10 mouse cellular contexts compared by ENCODE assay signal in genomic region chr7:120503891-120504662, GRCm38 (mm10).
DNase-seq lines count a peak whose midpoint lies in the region; ATAC-seq and TF ChIP-seq lines count a peak whose summit lies in the region.
"Had no signal": no experiment of that assay in that cellular context is flagged by ENCODE, and none has a peak within 500 bp of the region (broad histone marks: within the 10 kb centered on the region; RNA-seq: fewer than 3 reads in every experiment).

No protein-coding gene starts in this region.

- peak overlapping the region; percentile 69 for H3K9ac ChIP-seq in heart, embryonic 13.5 days
- H3K9ac ChIP-seq in ES-E14 (ENCODE audit: insufficient read depth, low read depth, low read length, poor library complexity, severe bottlenecking), result no peak overlapping the region
- H3K9ac ChIP-seq in forebrain, embryonic 15.5 days (replicated peaks), result peak overlapping the region; percentile 60
- no peak overlapping the region for H3K9ac ChIP-seq in liver, embryonic 15.5 days

- peak overlapping the region; percentile 77 for H3K4me2 ChIP-seq in heart, embryonic 13.5 days
- peak overlapping the region; percentile 80 for H3K4me2 ChIP-seq in forebrain, embryonic 15.5 days (replicated peaks)
- 0 out of 2 replicates have a peak overlapping the region, but pooled peaks have one; percentile 32 for H3K4me2 ChIP-seq in liver, embryonic 15.5 days

- H3K27me3 ChIP-seq in heart, embryonic 13.5 days (replicated peaks), result no peaks in the 10 kb centered on the region
- H3K27me3 ChIP-seq in forebrain, embryonic 15.5 days, result no peaks in the 10 kb centered on the region
- H3K27me3 ChIP-seq in liver, embryonic 15.5 days, result peaks cover 4% of the 10 kb centered on the region; the same call in 1 of the 2 replicates

- no peak overlapping the region for H3K27ac ChIP-seq in heart, embryonic 13.5 days (replicated peaks)
- no peak overlapping the region for H3K27ac ChIP-seq in ES-E14 (ENCODE audit: insufficient read depth, low read depth, low read length, poor library complexity, severe bottlenecking)
- no peak overlapping the region for H3K27ac ChIP-seq in forebrain, embryonic 15.5 days (replicated peaks)
- H3K27ac ChIP-seq in liver, embryonic 15.5 days (replicated peaks), result no peak overlapping the region

- intact Hi-C loops in heart, postnatal 36 days (cut with DNase I), result no loop called here

- no peaks in the 10 kb centered on the region for H3K36me3 ChIP-seq in heart, embryonic 13.5 days
- H3K36me3 ChIP-seq in ES-E14 (ENCODE audit: control insufficient read depth, insufficient read depth, low read length, poor library complexity, severe bottlenecking), result no peaks in the 10 kb centered on the region
- no peaks in the 10 kb centered on the region for H3K36me3 ChIP-seq in forebrain, embryonic 15.5 days
- no peaks in the 10 kb centered on the region for H3K36me3 ChIP-seq in liver, embryonic 15.5 days (replicated peaks)
- H3K36me3 ChIP-seq: G1E had no signal

- WGBS in heart, embryonic 13.5 days, result 4% methylated on average over 30 of the region's 31 CpGs
- 10% methylated on average over 25 of the region's 31 CpGs for WGBS in forebrain, embryonic 15.5 days
- 9% methylated on average over 31 of the region's 31 CpGs for WGBS in liver, embryonic 15.5 days (ENCODE audit: insufficient replicate concordance)

- H3K4me1 ChIP-seq in heart, embryonic 13.5 days, result peaks cover 6% of the 10 kb centered on the region; the same call in 1 of the 2 replicates
- no peaks in the 10 kb centered on the region for H3K4me1 ChIP-seq in ES-E14 (ENCODE audit: control insufficient read depth in 2 of 2, insufficient read depth in 2 of 2, low read length in 2 of 2, poor library complexity in 1 of 2)
- 0 out of 2 replicates have a peak, but pooled peaks cover 2% of the 10 kb centered on the region for H3K4me1 ChIP-seq in forebrain, embryonic 15.5 days
- no peaks in the 10 kb centered on the region for H3K4me1 ChIP-seq in liver, embryonic 15.5 days (replicated peaks)

- no peak for DNase-seq in heart, postnatal 36 days
- DNase-seq in ES-E14 (ENCODE audit: low read depth, low spot score) (no peak), adipocyte (ENCODE audit: low spot score) (no peak)
- no peak for DNase-seq in gastrocnemius, postnatal 25 days
- no peak for DNase-seq in adrenal gland, adult 2 months

- ATAC-seq in heart, embryonic 13.5 days (ENCODE audit: extremely low read depth, insufficient number of reproducible peaks, low FRiP score, low TSS enrichment), result no peak
- ATAC-seq in forebrain, embryonic 15.5 days (replicated peaks), result peak; percentile 75; the same call in 1 of the 2 replicates
- ATAC-seq in liver, embryonic 15.5 days (ENCODE audit: insufficient read depth), result no peak

- in situ Hi-C loops in ES-E14 (cut with MboI; ENCODE audit: low sequenced_read_pairs in 2 of 2, unreplicated experiment in 2 of 2), result no loop called here

- H3K4me3 ChIP-seq in heart, embryonic 13.5 days, result peak overlapping the region; percentile 49
- peak overlapping the region; percentile 5 to 30; a peak in 3 of 4 replicates for H3K4me3 ChIP-seq in ES-E14 (ENCODE audit: insufficient read depth in 1 of 2, low read depth in 1 of 2, low read length in 2 of 2, poor library complexity in 1 of 2, severe bottlenecking in 1 of 2)
- H3K4me3 ChIP-seq in forebrain, embryonic 15.5 days, result peak overlapping the region; percentile 45
- no peak overlapping the region for H3K4me3 ChIP-seq in liver, embryonic 15.5 days (replicated peaks)
- H3K4me3 ChIP-seq: erythroblast, embryonic 14.5 days had no signal

- no peaks in the 10 kb centered on the region for H3K9me3 ChIP-seq in heart, embryonic 13.5 days
- H3K9me3 ChIP-seq in ES-E14 (ENCODE audit: control insufficient read depth, insufficient read depth, low read depth, low read length), result no peaks in the 10 kb centered on the region
- no peaks in the 10 kb centered on the region for H3K9me3 ChIP-seq in forebrain, embryonic 15.5 days
- no peaks in the 10 kb centered on the region for H3K9me3 ChIP-seq in liver, embryonic 15.5 days (replicated peaks)
- H3K9me3 ChIP-seq: G1E had no signal

TF ChIP-seq in ES-E14, 5 proteins besides CTCF, POLR2A, EP300 and RAD21:
- no peak for TF ChIP-seq MAFK (IDR thresholded peaks at IDR 0.05; ENCODE audit: insufficient read depth, low read depth, low read length)
- TF ChIP-seq ZC3H11A (IDR thresholded peaks at IDR 0.05; ENCODE audit: borderline replicate concordance, low read depth, low read length), result no peak
- TF ChIP-seq HCFC1 (IDR thresholded peaks at IDR 0.05; ENCODE audit: borderline replicate concordance, insufficient read depth, low read length), result no peak

Comparison
In these comparisons a context has a peak if more than half of its experiments do, and no peak if none do; other contexts are left out.
1. H3K9ac ChIP-seq: peak in heart, embryonic 13.5 days (single experiment) and forebrain, embryonic 15.5 days (single experiment); none in ES-E14 (single experiment) and liver, embryonic 15.5 days (single experiment).
2. Peak in every context shown above with its lines, with median percentiles within 50 percentile points of each other: H3K4me2 ChIP-seq.